Mouse (Mus musculus): ENCODE results near the gene Adamts14.

- TF ChIP-seq CTCF (IDR thresholded peaks at IDR 0.05; ENCODE audit: low read depth, low read length) (no peak), GATA1 (IDR thresholded peaks at IDR 0.05; ENCODE audit: borderline replicate concordance, low read length) (no peak), TAL1 (conservative IDR thresholded peaks at IDR 0.05; ENCODE audit: low read depth, low read length) (no peak)
These were observed 35.6 kb upstream of the Adamts14 start for GRCm38 (mm10) chr10:61308706-61309320.
